In genomic region chr15:79518571-79518970, GRCm38 (mm10) we compare ENCODE assay signal across 25 mouse cellular contexts. TPM values are rescaled to one million over a fixed set of nuclear protein-coding genes. Genes with fewer than 3 reads are reported as not detected.
DNase-seq lines count a peak whose midpoint lies in the region; ATAC-seq and TF ChIP-seq lines count a peak whose summit lies in the region.
"Had no signal": no experiment of that assay in that cellular context is flagged by ENCODE, and none has a peak within 500 bp of the region (broad histone marks: within the 10 kb centered on the region; RNA-seq: fewer than 3 reads in every experiment).

No protein-coding gene starts in this region.

- DNase-seq in kidney, adult 18-20 months = no peak
- DNase-seq in stomach, postnatal 0 days (ENCODE audit: low spot score) = no peak
- DNase-seq in left cerebral cortex, adult 9 months (ENCODE audit: low spot score in 2 of 2) = no peak
- DNase-seq: adrenal gland, postnatal 14 days; cerebellum, adult 8-10 months; heart, postnatal 36 days; kidney, adult 2 months; kidney, postnatal 14 days; lung, adult 18-20 months; right cerebral cortex, postnatal 14 days; thymus, postnatal 25 days had no signal

- H3K36me3 ChIP-seq in kidney, embryonic 16.5 days (ENCODE audit: insufficient read depth, low read length) = peaks cover 6% of the 10 kb centered on the region; the same call in 1 of the 2 replicates
- peaks cover 5% of the 10 kb centered on the region for H3K36me3 ChIP-seq in stomach, embryonic 14.5 days (ENCODE audit: control insufficient read depth, insufficient read depth, low read length)
- H3K36me3 ChIP-seq in stomach, postnatal 0 days (ENCODE audit: control insufficient read depth, insufficient read depth, low read length) = no peaks in the 10 kb centered on the region
- peaks cover 6% of the 10 kb centered on the region; the same call in 1 of the 2 replicates for H3K36me3 ChIP-seq in stomach, embryonic 16.5 days (ENCODE audit: control insufficient read depth, insufficient read depth, low read length)
- H3K36me3 ChIP-seq: forebrain, embryonic 12.5 days; liver, embryonic 12.5 days had no signal

- no peak for TF ChIP-seq CTCF in stomach, postnatal 0 days (IDR thresholded peaks at IDR 0.05; ENCODE audit: low read depth)
- TF ChIP-seq CTCF in embryonic fibroblast, embryonic 13.5 days (IDR thresholded peaks at IDR 0.05; ENCODE audit: borderline replicate concordance, insufficient read depth, low read length) = no peak

- peaks cover 21% of the 10 kb centered on the region; the same call in 1 of the 2 replicates for H3K27me3 ChIP-seq in kidney, embryonic 16.5 days (ENCODE audit: insufficient read depth, low read length)
- 0 out of 2 replicates have a peak, but pooled peaks cover 3% of the 10 kb centered on the region for H3K27me3 ChIP-seq in stomach, embryonic 14.5 days (ENCODE audit: control insufficient read depth, insufficient read depth, low read length)
- H3K27me3 ChIP-seq in stomach, postnatal 0 days (ENCODE audit: control insufficient read depth, insufficient read depth, low read length) = no peaks in the 10 kb centered on the region
- H3K27me3 ChIP-seq in stomach, embryonic 16.5 days (ENCODE audit: control insufficient read depth, insufficient read depth, low read length) = peaks cover 8% of the 10 kb centered on the region

- 0 out of 2 replicates have a peak overlapping the region, but pooled peaks have one; percentile 65 for H3K4me2 ChIP-seq in kidney, embryonic 16.5 days (replicated peaks; ENCODE audit: low read depth, low read length)
- H3K4me2 ChIP-seq in stomach, embryonic 14.5 days (replicated peaks; ENCODE audit: low read depth, low read length) = peak overlapping the region; percentile 14; the same call in 1 of the 2 replicates
- H3K4me2 ChIP-seq in stomach, postnatal 0 days (replicated peaks; ENCODE audit: low read depth) = no peak overlapping the region
- H3K4me2 ChIP-seq in stomach, embryonic 16.5 days (ENCODE audit: low read depth, low read length) = peak overlapping the region; percentile 79; the same call in 1 of the 2 replicates
- H3K4me2 ChIP-seq: forebrain, embryonic 12.5 days; hindbrain, embryonic 13.5 days; midbrain, embryonic 11.5 days had no signal

- H3K4me1 ChIP-seq in kidney, embryonic 16.5 days (ENCODE audit: insufficient read depth, low read length) = peaks cover 35% of the 10 kb centered on the region
- peaks cover 14% of the 10 kb centered on the region for H3K4me1 ChIP-seq in stomach, embryonic 14.5 days (ENCODE audit: control insufficient read depth, insufficient read depth, low read length)
- H3K4me1 ChIP-seq in stomach, postnatal 0 days (replicated peaks; ENCODE audit: control insufficient read depth, insufficient read depth) = peaks cover 9% of the 10 kb centered on the region
- 0 out of 2 replicates have a peak, but pooled peaks cover 2% of the 10 kb centered on the region for H3K4me1 ChIP-seq in embryonic fibroblast, embryonic 13.5 days (ENCODE audit: control insufficient read depth, insufficient read depth, low read length)
- H3K4me1 ChIP-seq in stomach, embryonic 16.5 days (ENCODE audit: control insufficient read depth, insufficient read depth, low read length) = peaks cover 30% of the 10 kb centered on the region

- no peaks in the 10 kb centered on the region for H3K9me3 ChIP-seq in kidney, embryonic 16.5 days (ENCODE audit: low read length)
- no peaks in the 10 kb centered on the region for H3K9me3 ChIP-seq in stomach, embryonic 14.5 days (ENCODE audit: control insufficient read depth, low read depth, low read length)
- H3K9me3 ChIP-seq in stomach, postnatal 0 days (ENCODE audit: control insufficient read depth, low read length) = no peaks in the 10 kb centered on the region
- no peaks in the 10 kb centered on the region for H3K9me3 ChIP-seq in stomach, embryonic 16.5 days (replicated peaks; ENCODE audit: control insufficient read depth, low read length)
- H3K9me3 ChIP-seq: forebrain, embryonic 12.5 days; heart, embryonic 10.5 days; hindbrain, embryonic 13.5 days; liver, embryonic 12.5 days had no signal

- no peak for ATAC-seq in kidney, embryonic 16.5 days (ENCODE audit: low FRiP score, low TSS enrichment)
- no peak for ATAC-seq in stomach, embryonic 14.5 days (ENCODE audit: insufficient number of reproducible peaks, insufficient read depth, low FRiP score, low read depth)
- no peak for ATAC-seq in stomach, postnatal 0 days (ENCODE audit: low FRiP score, low TSS enrichment)
- ATAC-seq in stomach, embryonic 16.5 days (ENCODE audit: insufficient read depth, low FRiP score) = no peak
- ATAC-seq in megakaryocyte, adult 5-6 weeks (ENCODE audit: poor library complexity, severe bottlenecking) = no peak

- no peak overlapping the region for H3K9ac ChIP-seq in kidney, embryonic 16.5 days (replicated peaks; ENCODE audit: low read length)
- no peak overlapping the region for H3K9ac ChIP-seq in stomach, embryonic 14.5 days (replicated peaks; ENCODE audit: low read depth, low read length)
- H3K9ac ChIP-seq in stomach, postnatal 0 days (ENCODE audit: low read length) = no peak overlapping the region
- no peak overlapping the region for H3K9ac ChIP-seq in stomach, embryonic 16.5 days (ENCODE audit: low read length)
- H3K9ac ChIP-seq: forebrain, embryonic 12.5 days; hindbrain, embryonic 13.5 days; liver, embryonic 12.5 days had no signal

- no peak for TF ChIP-seq POLR2A in embryonic fibroblast, embryonic 13.5 days (IDR thresholded peaks at IDR 0.05; ENCODE audit: low read depth, low read length)

- WGBS in kidney, embryonic 16.5 days = 73% methylated on average over 3 of the region's 3 CpGs
- WGBS in stomach, embryonic 14.5 days = 79% methylated on average over 3 of the region's 3 CpGs
- WGBS in stomach, postnatal 0 days = 78% methylated on average over 3 of the region's 3 CpGs
- 75% methylated on average over 3 of the region's 3 CpGs for WGBS in stomach, embryonic 16.5 days

- no peak overlapping the region for H3K27ac ChIP-seq in kidney, embryonic 16.5 days (ENCODE audit: low read length)
- no peak overlapping the region for H3K27ac ChIP-seq in stomach, embryonic 14.5 days (ENCODE audit: low read length)
- no peak overlapping the region for H3K27ac ChIP-seq in stomach, postnatal 0 days (replicated peaks)
- H3K27ac ChIP-seq in embryonic fibroblast, embryonic 13.5 days (ENCODE audit: insufficient read depth, low read length) = no peak overlapping the region
- H3K27ac ChIP-seq in stomach, embryonic 16.5 days (ENCODE audit: low read length) = no peak overlapping the region
- H3K27ac ChIP-seq: forebrain, embryonic 12.5 days; heart, embryonic 10.5 days; hindbrain, embryonic 13.5 days; layer of hippocampus, adult 2 months; liver, embryonic 12.5 days had no signal

- no peak overlapping the region for H3K4me3 ChIP-seq in kidney, embryonic 16.5 days (ENCODE audit: low read length)
- no peak overlapping the region for H3K4me3 ChIP-seq in stomach, embryonic 14.5 days (ENCODE audit: low read depth, low read length)
- H3K4me3 ChIP-seq in stomach, postnatal 0 days (ENCODE audit: low read depth, low read length) = no peak overlapping the region
- H3K4me3 ChIP-seq in embryonic fibroblast, embryonic 13.5 days (ENCODE audit: insufficient read depth, low read length) = peak overlapping the region; percentile 21
- no peak overlapping the region; the same call in none of the 2 replicates for H3K4me3 ChIP-seq in stomach, embryonic 16.5 days (replicated peaks; ENCODE audit: low read length)
- H3K4me3 ChIP-seq: forebrain, embryonic 12.5 days; hindbrain, embryonic 13.5 days; layer of hippocampus, adult 2 months; liver, embryonic 12.5 days had no signal

- no peak for TF ChIP-seq EP300 in stomach, postnatal 0 days (optimal IDR thresholded peaks at IDR 0.05)

RNA-seq across cellular contexts. Expression of gene Kdelr3, which starts 2.4 kb away (rescaled TPM):
- 66.2 and 72.9 TPM in 2 replicates for polyA plus RNA-seq in kidney, embryonic 16.5 days (2015; fragmentation: Nextera tagmentation; extraction: Ambion mirVana)
- 82.3 and 83.9 TPM in 2 replicates for polyA plus RNA-seq in stomach, embryonic 14.5 days (2014; fragmentation: Nextera tagmentation; extraction: Ambion mirVana)
- polyA plus RNA-seq in stomach, postnatal 0 days (2015; fragmentation: Nextera tagmentation; extraction: Ambion mirVana) = 65.8 and 81.7 TPM in 2 replicates
- 136 and 146 TPM in 2 replicates for polyA plus RNA-seq in embryonic fibroblast, embryonic 13.5 days (2011; ENCODE audit: insufficient read length, low read depth, missing spikeins)
- 109 and 111 TPM in 2 replicates for polyA plus RNA-seq in stomach, embryonic 16.5 days (2015; fragmentation: Nextera tagmentation; extraction: Ambion mirVana)
- not detected in 2 replicates for total RNA-seq in megakaryocyte, adult 5-6 weeks (2015)
- total RNA-seq in megakaryocyte, adult 5-6 weeks (2017) = not detected in 2 replicates
- polyA plus RNA-seq: erythroblast, embryonic 14.5 days had no signal

RNA-seq across cellular contexts. Expression of gene Kcnj4, which starts 13.5 kb away (rescaled TPM):
- 0.16 TPM in 1 of 2 replicates, not detected in the other for polyA plus RNA-seq in kidney, embryonic 16.5 days (2015; fragmentation: Nextera tagmentation; extraction: Ambion mirVana)
- polyA plus RNA-seq in stomach, embryonic 14.5 days (2014; fragmentation: Nextera tagmentation; extraction: Ambion mirVana) = not detected in 2 replicates
- polyA plus RNA-seq in stomach, postnatal 0 days (2015; fragmentation: Nextera tagmentation; extraction: Ambion mirVana) = not detected in 2 replicates
- 0.72 and 1.4 TPM in 2 replicates for polyA plus RNA-seq in embryonic fibroblast, embryonic 13.5 days (2011; ENCODE audit: insufficient read length, low read depth, missing spikeins)
- not detected in 2 replicates for polyA plus RNA-seq in stomach, embryonic 16.5 days (2015; fragmentation: Nextera tagmentation; extraction: Ambion mirVana)
- total RNA-seq in megakaryocyte, adult 5-6 weeks (2015) = not detected in 2 replicates
- total RNA-seq in megakaryocyte, adult 5-6 weeks (2017) = not detected in 2 replicates
- polyA plus RNA-seq: erythroblast, embryonic 14.5 days; forebrain, embryonic 12.5 days; gonadal fat pad, adult 2 months; hindbrain, embryonic 13.5 days; liver, embryonic 12.5 days; midbrain, embryonic 11.5 days; neural tube, embryonic 11.5 days had no signal

RNA-seq across cellular contexts. Expression of gene Ddx17, which starts 28.0 kb away (rescaled TPM):
- polyA plus RNA-seq in kidney, embryonic 16.5 days (2015; fragmentation: Nextera tagmentation; extraction: Ambion mirVana) = 48.3 and 52.0 TPM in 2 replicates
- 106 and 113 TPM in 2 replicates for polyA plus RNA-seq in stomach, embryonic 14.5 days (2014; fragmentation: Nextera tagmentation; extraction: Ambion mirVana)
- 15.5 and 17.1 TPM in 2 replicates for polyA plus RNA-seq in stomach, postnatal 0 days (2015; fragmentation: Nextera tagmentation; extraction: Ambion mirVana)
- 278 and 332 TPM in 2 replicates for polyA plus RNA-seq in embryonic fibroblast, embryonic 13.5 days (2011; ENCODE audit: insufficient read length, low read depth, missing spikeins)
- polyA plus RNA-seq in stomach, embryonic 16.5 days (2015; fragmentation: Nextera tagmentation; extraction: Ambion mirVana) = 39.6 and 42.0 TPM in 2 replicates
- 108 TPM in 2 replicates for total RNA-seq in megakaryocyte, adult 5-6 weeks (2015)
- 146 and 163 TPM in 2 replicates for total RNA-seq in megakaryocyte, adult 5-6 weeks (2017)
